Mouse (Mus musculus) R1 (cell line): ENCODE measurements at regions not wholly inside any gene's neighbourhood (a gene's known extent, or its start where the extent isn't known, plus 50 kb on each side); places are given as distances from the start of the nearest gene placed in this dataset.

Experiments
- DNase-seq: peaks from one replicate; pipeline ENCODE4 v3.0.0-alpha.2; 2018; ENCODE audit warnings: low read depth, low spot score

DNA sequence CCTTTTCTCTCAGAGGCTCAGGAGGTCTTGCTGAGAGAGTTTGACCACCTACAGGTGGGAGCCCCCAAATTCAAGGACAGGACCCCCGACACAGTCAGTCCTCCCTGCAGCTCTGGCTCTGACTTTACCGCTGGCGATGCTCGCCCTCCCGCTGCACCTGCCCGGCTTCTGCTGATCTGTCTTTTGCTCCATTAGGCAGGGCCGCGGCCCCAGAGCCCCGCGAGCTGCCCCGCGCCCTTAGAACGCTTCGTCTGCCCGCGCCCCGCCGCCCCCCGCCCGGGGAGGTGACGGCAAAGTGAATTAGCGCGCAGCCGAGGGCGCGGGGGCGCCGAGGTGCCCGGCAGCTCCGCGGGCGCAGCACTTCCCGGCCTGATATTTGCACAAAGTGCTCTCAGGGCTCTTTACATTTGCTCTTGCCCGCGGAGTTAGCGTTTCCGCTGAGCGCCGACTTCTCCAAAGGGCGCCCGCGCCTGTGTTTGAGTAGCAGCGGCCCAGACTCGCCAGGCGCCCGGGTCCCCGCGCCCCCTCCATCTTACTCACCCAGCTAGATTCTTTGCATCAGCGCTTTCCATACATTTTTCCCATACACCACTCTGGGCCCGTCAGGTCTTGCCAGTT lies 260.7 kb upstream of the 4930535I16Rik start:
- peak; percentile 49 for DNase-seq

GRCm38 (mm10) chr4:124175531-124175930 lies 257.7 kb upstream of the 4930535I16Rik start:
- no peak for DNase-seq

DNA sequence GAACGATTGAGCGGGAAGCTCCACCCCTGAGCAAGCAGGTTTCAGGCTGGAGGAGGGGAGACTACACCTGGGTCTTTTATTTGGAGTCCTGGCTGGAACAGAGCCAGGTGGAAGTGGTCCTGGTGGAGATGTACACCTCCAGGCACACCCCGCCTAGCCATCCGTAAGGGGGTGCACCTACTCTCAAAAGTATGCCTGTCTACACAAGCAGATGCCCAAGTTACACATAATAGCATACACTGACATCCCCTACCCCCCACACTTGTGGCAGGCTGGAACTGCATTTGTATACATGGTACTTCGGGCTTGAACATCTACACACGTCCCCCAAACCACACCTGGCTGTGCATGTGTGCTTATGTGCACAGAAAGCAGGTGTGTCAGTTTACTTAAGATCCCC lies 236.8 kb upstream of the 4930535I16Rik start:
- no peak for DNase-seq

- no peak for DNase-seq
These were observed 232.1 kb upstream of the 4930535I16Rik start for GRCm38 (mm10) chr4:124149771-124150451.

GRCm38 (mm10) chr4:124149037-124149436 lies 231.2 kb upstream of the 4930535I16Rik start:
- no peak for DNase-seq

GRCm38 (mm10) chr4:124147276-124147675 lies 229.5 kb upstream of the 4930535I16Rik start:
- no peak for DNase-seq

GRCm38 (mm10) chr4:124146135-124146534 lies 228.3 kb upstream of the 4930535I16Rik start:
- no peak for DNase-seq

DNA sequence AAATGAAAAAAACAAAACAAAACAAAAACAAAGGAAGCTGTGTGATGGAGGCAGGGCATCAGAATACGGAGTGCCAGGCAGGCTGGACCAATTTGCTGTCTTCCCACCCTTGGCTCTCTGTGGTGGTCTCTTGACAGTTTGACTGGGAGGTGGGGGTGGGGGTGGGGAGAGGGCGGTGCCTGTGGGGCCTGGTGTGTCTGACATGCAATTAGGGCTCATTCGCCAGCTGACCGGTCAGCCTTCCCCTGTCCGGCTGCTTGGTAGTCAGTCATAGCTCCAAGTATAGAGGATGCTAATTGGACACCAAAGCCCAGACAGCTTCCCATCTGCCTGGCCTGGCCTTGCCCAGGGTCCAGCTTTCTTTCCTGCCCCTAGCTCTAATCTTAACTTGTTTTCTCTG lies 225.8 kb upstream of the 4930535I16Rik start:
- no peak for DNase-seq

GRCm38 (mm10) chr4:124143226-124143625 lies 225.4 kb upstream of the 4930535I16Rik start:
- no peak for DNase-seq

GRCm38 (mm10) chr4:124142083-124142482 lies 224.3 kb upstream of the 4930535I16Rik start:
- peak; percentile 77 for DNase-seq

DNA sequence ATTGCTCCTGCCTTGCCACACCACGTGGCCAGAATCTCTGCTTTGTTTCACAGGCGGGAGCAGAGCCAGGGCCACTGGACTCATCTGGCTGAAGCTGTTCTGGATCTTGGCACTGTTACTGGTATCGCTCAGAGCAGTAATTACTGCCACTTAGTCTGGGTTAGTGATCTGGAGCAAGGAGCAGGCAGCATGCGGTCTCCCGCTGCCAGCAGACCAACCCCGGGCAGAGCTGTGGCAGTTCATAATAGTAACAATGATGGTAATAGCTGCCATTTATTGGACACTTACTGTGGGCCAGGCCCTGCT lies 217.3 kb upstream of the 4930535I16Rik start:
- DNase-seq: no peak

- DNase-seq: no peak
These were observed 216.7 kb upstream of the 4930535I16Rik start for GRCm38 (mm10) chr4:124134341-124135164.

DNA sequence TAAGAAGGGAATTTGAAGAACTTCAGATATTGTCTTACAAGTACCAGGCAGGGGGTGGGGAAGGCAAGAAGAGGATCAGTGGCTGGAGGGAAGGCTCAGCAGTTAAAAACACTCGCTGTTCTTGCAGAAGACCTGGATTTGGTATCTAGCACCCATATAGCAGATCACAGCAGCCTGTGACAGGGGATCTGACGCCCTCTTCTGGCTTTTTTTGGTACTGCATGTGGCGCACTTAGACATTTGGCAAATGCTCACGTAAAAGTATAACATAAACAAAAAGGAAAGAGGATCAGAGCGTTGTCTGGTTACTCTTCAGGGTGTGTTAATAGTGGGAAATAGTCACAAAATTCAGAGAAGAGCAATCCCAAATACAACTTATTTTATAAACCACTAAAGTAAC lies 213.1 kb upstream of the 4930535I16Rik start:
- peak; percentile 73 for DNase-seq

DNA sequence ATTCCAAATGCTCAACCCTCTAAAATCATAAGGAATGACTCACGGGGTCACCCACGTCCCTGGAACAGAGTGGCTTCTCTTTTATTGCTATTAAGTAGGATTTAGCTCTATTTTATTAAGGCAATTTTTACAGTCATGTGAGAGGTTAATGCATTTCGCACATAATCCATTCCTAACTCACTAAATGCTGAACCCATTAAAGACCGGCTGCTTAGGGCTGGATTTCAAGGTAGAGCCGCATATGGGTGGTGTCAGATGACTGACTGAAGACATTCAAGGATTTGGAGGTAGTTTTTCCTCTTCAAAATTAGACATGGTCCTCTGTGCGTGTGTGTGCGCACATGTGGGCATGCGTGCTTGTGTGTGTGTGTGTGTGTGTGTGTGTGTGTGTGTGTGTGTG lies 208.4 kb upstream of the 4930535I16Rik start:
- DNase-seq: no peak

DNA sequence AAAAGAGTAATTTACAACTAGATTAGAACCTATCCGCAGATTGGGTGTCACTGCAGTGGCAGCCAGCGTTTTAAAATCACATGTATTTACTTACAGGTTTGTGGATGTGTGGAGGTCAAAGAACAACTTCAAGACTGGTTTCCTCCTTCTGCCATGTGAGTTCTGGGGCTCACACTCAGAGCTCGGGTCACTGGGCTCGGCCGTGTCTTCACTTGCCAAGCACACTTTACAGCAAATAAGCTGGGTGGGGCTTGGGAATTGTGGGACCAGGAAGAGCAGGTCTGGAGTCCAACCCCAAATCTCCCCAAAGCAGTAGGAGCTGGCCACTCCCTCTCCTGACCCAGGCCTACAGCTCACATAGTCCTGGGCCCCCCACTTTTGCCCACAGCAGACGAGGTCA lies 202.5 kb upstream of the 4930535I16Rik start:
- DNase-seq: no peak

DNA sequence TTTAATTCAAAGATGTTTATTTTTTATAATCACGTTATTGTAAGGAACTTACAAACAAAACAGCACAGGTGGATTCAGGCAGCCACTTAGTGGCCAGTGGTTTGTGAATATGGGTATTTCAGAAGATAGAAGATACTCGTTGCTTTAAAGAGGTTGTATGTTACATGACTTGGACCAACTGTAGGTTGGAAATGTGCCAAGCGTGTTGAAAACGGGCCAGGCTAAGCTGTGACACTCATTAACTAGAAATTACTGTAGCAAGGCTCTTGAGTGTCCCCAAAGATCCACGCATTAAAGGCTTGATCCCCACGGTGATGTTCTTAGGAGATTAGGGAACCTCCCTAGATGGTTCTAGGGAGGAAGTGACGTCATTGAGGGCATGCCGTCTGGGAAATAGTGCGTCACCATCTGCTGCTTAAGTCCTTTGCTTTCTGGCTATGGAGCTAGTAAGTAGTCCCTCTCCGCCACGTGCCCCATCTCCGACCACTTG lies 196.1 kb upstream of the 4930535I16Rik start:
- no peak for DNase-seq

GRCm38 (mm10) chr4:124110705-124111104 lies 192.9 kb upstream of the 4930535I16Rik start:
- DNase-seq: peak; percentile 78

DNA sequence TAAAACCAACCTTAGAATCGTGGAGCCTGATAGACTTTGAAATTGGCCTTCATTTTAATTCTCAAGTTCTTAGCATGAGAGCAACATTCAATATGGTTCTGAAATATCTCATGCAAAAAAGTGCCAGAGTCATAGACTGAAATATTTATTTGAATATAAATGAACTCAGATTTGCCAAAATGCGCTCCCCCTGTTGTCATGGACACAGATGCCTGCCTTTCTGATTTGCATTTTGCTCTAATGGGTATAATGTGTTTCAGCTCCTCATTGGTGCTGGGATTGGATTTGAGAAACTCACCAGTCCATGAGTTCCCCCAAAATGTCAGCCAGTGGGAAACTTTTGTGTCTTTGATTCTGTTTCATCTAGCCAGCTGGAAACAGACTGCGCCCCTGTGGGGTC lies 191.5 kb upstream of the 4930535I16Rik start:
- no peak for DNase-seq

DNA sequence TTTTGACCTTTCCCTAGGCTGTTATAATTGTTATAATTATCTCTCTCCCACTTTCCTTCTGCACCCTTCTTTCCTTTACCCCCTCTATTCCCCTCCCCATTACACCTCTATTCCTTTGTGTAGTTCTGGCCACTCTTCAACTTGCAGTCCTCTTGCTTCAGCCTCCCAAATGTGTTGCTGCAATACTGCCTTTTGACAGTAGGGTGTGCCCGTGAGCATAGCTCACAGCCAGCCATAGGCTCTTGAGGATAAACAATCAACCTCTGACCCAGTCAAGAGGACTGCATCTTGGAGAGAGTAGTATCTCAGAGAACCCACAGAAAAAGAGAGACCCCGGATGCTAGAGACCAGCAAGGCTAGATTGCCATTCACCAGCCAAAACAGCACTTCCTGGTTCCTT lies 184.9 kb upstream of the 4930535I16Rik start:
- peak; percentile 60 for DNase-seq

DNA sequence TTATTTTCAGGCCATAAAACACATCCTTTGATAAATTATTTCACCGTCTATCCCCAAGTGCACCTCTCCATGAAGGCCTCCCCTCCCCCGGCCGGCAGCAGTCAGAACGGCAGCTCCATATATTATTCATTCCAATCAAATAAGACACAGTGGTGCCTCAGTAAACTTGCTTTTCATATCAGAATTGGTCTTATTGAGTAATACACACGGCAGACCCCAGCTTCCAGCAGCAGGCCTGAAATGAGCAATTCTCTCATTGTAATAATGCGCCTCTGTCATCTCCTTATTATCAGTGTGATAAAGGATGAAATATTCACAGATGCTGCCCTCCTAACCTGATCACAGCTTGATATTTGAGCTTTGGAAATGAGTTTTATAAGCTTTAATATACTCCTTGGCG lies 169.0 kb upstream of the 4930535I16Rik start:
- DNase-seq: no peak

- DNase-seq: no peak
These were observed 168.4 kb upstream of the 4930535I16Rik start for GRCm38 (mm10) chr4:124086254-124086653.

- no peak for DNase-seq
These were observed 161.8 kb upstream of the 4930535I16Rik start for GRCm38 (mm10) chr4:124079603-124080002.

GRCm38 (mm10) chr4:124075551-124075950 lies 157.7 kb upstream of the 4930535I16Rik start:
- peak; percentile 57 for DNase-seq
